Mouse (Mus musculus): ENCODE results near the gene Nusap1. TPM values are rescaled to one million over a fixed set of nuclear protein-coding genes. Genes with fewer than 3 reads are reported as not detected.

The Nusap1 gene
- 70.1 and 73.8 TPM in 2 replicates for polyA plus RNA-seq (2015; fragmentation: Nextera tagmentation; extraction: Ambion mirVana)

DNA sequence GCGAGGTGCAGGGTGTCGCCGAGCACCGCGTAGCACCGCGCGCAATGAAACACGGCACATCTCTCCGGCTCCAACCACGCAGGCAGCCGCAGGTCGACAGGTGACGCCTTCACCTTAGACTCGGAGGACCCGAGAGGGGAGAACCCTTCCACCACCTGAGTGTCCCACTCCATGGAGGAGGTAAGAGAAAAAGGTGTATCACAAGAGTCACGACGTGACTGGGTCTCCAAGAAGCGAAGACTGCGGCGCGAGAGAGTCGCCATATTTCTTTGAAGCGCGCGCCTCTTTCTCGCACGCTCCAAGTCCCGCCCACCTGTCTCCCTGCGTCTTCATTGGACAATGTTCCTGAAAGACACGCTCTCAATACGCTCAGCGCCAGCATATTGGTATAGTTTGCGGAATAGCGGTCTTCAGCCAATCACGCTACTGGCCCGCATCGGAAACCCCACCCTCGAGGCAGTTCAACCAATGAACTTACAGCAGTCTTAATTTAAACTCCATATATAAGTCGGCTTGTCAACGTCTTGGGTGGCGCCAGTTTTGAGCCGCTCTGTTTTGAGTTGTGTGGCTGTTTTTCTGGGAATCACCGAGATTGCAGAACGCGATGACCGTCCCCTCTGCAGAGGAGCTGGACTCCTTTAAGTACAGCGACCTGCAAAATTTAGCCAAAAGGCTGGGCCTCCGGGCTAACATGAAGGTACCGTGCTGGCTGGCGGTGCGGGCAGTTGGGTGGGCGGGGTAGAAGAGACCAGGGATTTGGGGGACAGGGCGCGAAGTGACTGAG is at the start of gene Nusap1, which contains the start of gene Oip5:
TSS of gene Nusap1 (plus strand) at position 100 of the 784 bp plus-strand sequence.
TSS of gene Oip5 (minus strand) at position 271 of the 784 bp plus-strand sequence.
- peak within 1 kb of the TSS; percentile 79 for H3K4me3 ChIP-seq
- peak within 1 kb of the TSS; percentile 75 for H3K9ac ChIP-seq
- peaks cover 3% of the 10 kb centered on the region for H3K36me3 ChIP-seq
- peak within 1 kb of the TSS; percentile 85 for H3K4me2 ChIP-seq (replicated peaks)
- ATAC-seq (ENCODE audit: low FRiP score, low read depth), result peak; percentile 100
- H3K4me1 ChIP-seq, result peaks cover 26% of the 10 kb centered on the region
- no peaks in the 10 kb centered on the region for H3K9me3 ChIP-seq
- WGBS, result under 1% methylated on average over 55 of the region's 55 CpGs
- H3K27ac ChIP-seq, result peak within 1 kb of the TSS; percentile 28; the same call in 1 of the 2 replicates
- H3K27me3 ChIP-seq, result no peaks in the 10 kb centered on the region

DNA sequence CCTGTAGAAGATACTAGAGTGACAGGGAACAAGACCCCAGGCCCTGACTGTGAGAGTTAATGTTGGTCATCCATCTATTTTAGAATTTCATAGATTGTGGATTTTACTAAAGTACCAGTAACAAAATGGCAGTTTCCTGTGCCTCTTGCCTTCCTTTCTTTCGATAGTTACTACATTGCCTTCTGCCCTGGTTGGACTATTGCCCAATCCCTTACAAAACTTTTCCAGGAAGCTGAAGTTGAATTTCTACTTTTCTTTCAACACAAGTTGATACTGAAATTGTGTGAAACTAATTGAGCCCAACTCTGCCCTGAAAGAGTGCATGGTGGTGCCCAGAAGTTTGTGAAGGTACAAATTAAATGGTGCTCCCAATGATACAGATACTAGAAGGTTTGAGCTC is 45.6 kb upstream of the Nusap1 start:
- no peak overlapping the region for H3K4me2 ChIP-seq (replicated peaks)
- peaks cover 23% of the 10 kb centered on the region for H3K36me3 ChIP-seq
- no peak overlapping the region for H3K9ac ChIP-seq
- no peak overlapping the region for H3K4me3 ChIP-seq
- no peaks in the 10 kb centered on the region for H3K4me1 ChIP-seq
- no peak overlapping the region for H3K27ac ChIP-seq
- no peak for ATAC-seq (ENCODE audit: low FRiP score, low read depth)
- no peaks in the 10 kb centered on the region for H3K9me3 ChIP-seq
- WGBS, result 93% methylated on average over 1 of the region's 1 CpGs
- H3K27me3 ChIP-seq, result no peaks in the 10 kb centered on the region

DNA sequence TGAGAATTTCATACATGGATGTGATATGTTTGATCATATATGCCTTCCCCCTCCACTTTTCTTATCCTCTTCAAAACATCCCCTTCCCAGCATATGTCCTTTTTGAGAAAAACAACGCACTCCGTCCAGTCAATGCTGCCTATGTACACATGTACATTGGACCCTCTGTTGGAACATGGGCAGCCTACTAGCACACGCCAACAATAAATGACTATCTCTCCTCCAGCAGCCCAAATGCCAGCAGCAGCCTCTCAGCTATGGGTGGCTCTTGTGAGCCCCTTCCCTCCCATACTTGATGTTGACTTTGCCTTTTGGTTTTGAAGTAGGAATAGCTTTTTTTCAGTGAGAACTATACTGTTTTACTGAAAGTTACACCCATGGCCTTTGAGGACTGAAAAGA is 36.5 kb upstream of the Nusap1 start:
- no peak for ATAC-seq (ENCODE audit: low FRiP score, low read depth)
- 91% methylated on average over 3 of the region's 3 CpGs for WGBS
- H3K27ac ChIP-seq, result no peak overlapping the region

DNA sequence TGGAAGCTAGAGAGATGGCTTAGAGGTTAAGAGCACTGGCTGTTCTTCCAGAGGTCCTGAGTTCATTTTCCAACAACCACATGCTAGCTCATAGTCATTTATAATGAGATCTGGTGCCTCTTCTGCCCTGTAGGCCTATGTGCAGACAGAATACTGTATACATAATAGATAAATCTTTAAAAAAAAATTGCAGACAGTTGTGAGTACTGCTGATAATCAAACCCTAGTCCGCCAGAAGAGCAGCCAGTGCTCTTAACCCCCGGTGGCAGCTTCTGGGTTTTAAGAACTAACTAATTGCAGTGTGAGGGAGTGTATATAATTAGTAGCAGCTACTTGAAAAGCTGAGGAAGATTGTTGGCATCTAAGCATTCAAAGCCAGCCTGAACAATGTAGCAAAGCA is 34.7 kb upstream of the Nusap1 start:
- Histone ChIP-seq H3K4me1 (no peaks in the 10 kb centered on the region), H3K27ac (no peak overlapping the region), H3K4me3 (no peak overlapping the region), H3K4me2 (replicated peaks) (no peak overlapping the region), H3K9ac (no peak overlapping the region), H3K27me3 (no peaks in the 10 kb centered on the region), H3K36me3 (peaks cover 24% of the 10 kb centered on the region), H3K9me3 (no peaks in the 10 kb centered on the region)
- ATAC-seq (ENCODE audit: low FRiP score, low read depth), result no peak
- 33% methylated on average over 2 of the region's 2 CpGs for WGBS

More for the DNA sequence above, 36.5 kb upstream of the Nusap1 start:
- no peak overlapping the region for H3K4me3 ChIP-seq
- H3K4me1 ChIP-seq, result no peaks in the 10 kb centered on the region
- peaks cover 20% of the 10 kb centered on the region for H3K36me3 ChIP-seq
- no peaks in the 10 kb centered on the region for H3K9me3 ChIP-seq
- no peak overlapping the region for H3K9ac ChIP-seq
- no peak overlapping the region for H3K4me2 ChIP-seq (replicated peaks)
- H3K27me3 ChIP-seq, result no peaks in the 10 kb centered on the region

DNA sequence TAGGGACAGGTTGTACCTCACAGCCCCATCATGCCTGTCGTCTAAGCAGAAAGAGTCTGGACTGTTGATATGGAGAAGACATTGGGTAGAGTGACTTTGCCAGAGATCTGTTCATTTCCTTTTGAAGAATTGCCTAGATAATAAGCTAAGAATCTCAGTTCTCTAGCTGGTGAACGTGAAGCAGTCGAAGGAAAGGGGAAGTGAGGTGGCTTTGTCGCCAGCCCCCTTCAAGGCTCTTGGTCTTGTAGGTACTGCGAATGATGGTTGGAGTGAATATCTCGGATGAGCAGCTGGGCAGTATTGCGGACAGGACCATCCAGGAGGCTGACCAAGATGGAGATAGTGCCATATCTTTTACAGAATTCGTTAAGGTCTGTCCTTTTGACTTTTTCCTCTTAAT is 33.8 kb upstream of the Nusap1 start:
- H3K4me3 ChIP-seq, result no peak overlapping the region
- 73% methylated on average over 8 of the region's 8 CpGs for WGBS

DNA sequence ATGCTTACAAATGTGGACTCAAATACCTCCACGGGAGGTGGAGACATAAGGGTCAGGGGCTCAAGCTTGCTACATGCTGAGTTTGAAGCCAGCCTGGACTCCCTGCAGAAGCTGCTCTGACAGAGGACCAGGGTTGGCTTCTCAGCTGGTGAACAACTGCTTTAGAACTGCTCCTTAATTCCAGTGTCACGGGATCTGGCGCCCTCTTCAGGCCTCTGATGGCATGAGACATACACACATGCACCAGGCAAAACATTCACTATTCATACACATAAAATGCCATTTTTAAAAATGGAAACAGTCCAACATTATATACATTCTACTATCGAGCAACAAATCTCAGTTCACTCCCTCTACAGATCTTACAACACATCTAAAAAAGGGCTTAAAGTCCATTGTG is 30.7 kb upstream of the Nusap1 start:
- Histone ChIP-seq H3K4me1 (no peaks in the 10 kb centered on the region), H3K4me3 (no peak overlapping the region), H3K9ac (no peak overlapping the region), H3K27me3 (no peaks in the 10 kb centered on the region), H3K36me3 (peaks cover 22% of the 10 kb centered on the region), H3K27ac (no peak overlapping the region), H3K4me2 (replicated peaks) (no peak overlapping the region), H3K9me3 (no peaks in the 10 kb centered on the region)
- ATAC-seq (ENCODE audit: low FRiP score, low read depth), result no peak
- WGBS, result 18% methylated on average over 4 of the region's 4 CpGs

More for the DNA sequence above, 33.8 kb upstream of the Nusap1 start:
- no peak for ATAC-seq (ENCODE audit: low FRiP score, low read depth)
- Histone ChIP-seq H3K4me2 (replicated peaks) (no peak overlapping the region), H3K36me3 (peaks cover 20% of the 10 kb centered on the region), H3K27ac (no peak overlapping the region), H3K4me1 (no peaks in the 10 kb centered on the region), H3K9ac (no peak overlapping the region), H3K27me3 (no peaks in the 10 kb centered on the region), H3K9me3 (no peaks in the 10 kb centered on the region)

DNA sequence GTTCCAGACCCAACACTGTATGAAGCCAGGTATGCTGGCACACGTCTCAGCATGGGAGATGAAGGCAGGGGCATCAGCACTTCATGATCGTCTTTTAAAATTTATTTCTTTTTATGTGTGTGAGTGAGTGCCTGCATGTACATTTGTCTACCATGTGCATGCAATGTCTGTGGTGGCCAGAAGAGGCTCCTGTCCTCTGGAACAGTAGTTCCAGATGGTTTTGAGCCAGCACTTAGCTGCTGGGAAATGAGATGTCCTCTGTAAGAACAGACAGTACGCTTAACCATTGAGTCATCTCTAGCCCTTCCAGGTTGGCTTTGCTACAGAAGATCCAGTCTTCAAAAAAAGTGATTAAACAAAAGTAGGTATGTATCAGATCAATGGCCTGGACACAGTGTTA is 26.9 kb upstream of the Nusap1 start:
- Histone ChIP-seq H3K27me3 (no peaks in the 10 kb centered on the region), H3K27ac (no peak overlapping the region), H3K4me3 (no peak overlapping the region), H3K36me3 (peaks cover 16% of the 10 kb centered on the region), H3K4me2 (replicated peaks) (no peak overlapping the region), H3K9ac (no peak overlapping the region), H3K4me1 (peaks cover 14% of the 10 kb centered on the region), H3K9me3 (no peaks in the 10 kb centered on the region)
- ATAC-seq (ENCODE audit: low FRiP score, low read depth), result no peak
- WGBS, result 90% methylated on average over 3 of the region's 3 CpGs

DNA sequence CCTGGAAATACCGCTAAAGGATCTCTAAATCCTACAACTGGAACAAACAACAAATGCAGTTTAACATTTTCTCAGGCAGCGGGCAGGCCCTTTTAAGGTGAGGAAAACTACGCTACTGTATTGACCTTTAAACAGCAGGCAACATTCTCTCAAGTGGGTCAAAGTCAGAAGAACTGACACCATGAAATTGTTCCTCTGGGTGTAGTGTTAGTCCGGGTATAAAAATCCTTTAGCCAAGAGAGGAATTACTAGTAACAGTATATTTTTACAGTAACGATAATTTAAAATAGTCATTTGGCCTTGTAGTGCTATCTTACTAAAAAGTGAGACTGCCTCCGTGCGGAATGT is 24.4 kb upstream of the Nusap1 start:
- H3K4me1 ChIP-seq, result peaks cover 16% of the 10 kb centered on the region
- peak overlapping the region; percentile 76 for H3K27ac ChIP-seq
- no peaks in the 10 kb centered on the region for H3K9me3 ChIP-seq
- H3K36me3 ChIP-seq, result peaks cover 33% of the 10 kb centered on the region
- WGBS, result 9% methylated on average over 7 of the region's 7 CpGs
- peak; percentile 12 for ATAC-seq (ENCODE audit: low FRiP score, low read depth)
- H3K4me2 ChIP-seq (replicated peaks), result peak overlapping the region; percentile 76
- H3K9ac ChIP-seq, result peak overlapping the region; percentile 43; the same call in 1 of the 2 replicates
- no peaks in the 10 kb centered on the region for H3K27me3 ChIP-seq
- peak overlapping the region; percentile 98 for H3K4me3 ChIP-seq

DNA sequence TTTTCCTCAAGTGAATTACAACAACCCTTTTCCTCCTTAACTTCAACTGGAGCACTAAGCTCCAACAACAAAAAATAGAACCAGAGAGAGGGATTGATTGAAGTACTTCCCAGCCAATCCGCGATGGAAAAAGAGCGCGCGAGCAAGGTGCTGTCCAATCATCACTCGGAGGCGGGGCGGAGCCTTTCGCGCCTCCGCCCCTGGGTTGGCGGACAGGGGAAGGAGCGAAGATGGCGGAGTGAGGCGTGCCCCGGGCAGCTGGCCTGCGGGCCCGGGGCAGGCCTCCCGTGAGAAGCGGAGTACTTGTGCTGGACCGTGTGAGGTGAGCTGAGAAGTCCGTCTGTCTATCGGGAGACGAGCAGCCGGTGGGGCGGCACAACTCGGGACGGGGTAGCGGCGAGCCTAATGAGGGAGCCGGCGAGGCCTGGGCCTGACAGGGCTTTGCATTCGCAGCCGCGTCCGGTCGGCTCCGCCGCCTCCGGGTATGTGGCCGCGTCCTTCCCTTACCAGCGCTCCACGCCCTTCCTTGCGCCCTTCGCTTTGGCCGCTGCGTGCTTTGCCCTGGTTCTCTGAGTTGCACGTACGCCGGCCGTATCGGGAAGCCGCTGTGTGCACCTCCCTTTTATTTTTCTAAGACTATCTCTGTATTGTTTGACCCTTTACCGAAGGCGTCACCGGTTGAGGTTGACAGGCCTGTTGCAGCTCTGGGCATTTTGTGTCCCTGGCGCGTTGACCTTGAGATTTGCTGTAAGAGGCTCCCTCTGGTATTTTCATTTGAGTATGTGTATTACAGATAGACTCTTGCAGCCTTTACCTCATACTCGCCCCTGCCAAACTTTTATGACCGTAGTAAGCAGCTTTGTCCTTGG is 23.8 kb upstream of the Nusap1 start:
- ATAC-seq (ENCODE audit: low FRiP score, low read depth), result peak; percentile 97
- WGBS, result under 1% methylated on average over 61 of the region's 61 CpGs
- Histone ChIP-seq H3K27me3 (no peaks in the 10 kb centered on the region), H3K9ac (peak overlapping the region; percentile 97), H3K9me3 (no peaks in the 10 kb centered on the region), H3K36me3 (peaks cover 39% of the 10 kb centered on the region), H3K4me1 (peaks cover 16% of the 10 kb centered on the region), H3K4me2 (replicated peaks) (peak overlapping the region; percentile 76), H3K27ac (peak overlapping the region; percentile 89), H3K4me3 (peak overlapping the region; percentile 98)

DNA sequence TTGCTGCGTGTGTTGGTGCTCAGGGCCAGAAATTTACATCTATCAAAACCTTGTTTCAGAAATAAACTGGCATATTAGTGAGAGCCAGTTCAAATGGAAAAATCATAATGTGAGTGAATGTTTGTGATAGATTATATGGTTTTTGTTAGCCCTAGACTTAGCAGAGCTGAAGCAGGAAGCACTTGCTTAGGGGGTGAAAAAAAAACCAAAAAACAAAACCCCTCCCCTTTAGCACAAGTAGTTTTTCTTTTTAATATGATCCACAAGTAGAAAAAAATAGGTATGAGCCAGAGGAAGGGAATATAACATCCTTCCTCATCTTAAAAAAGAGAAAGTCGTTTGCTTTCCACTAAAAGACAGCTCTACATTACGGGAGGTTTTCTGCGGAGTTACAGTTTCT is 22.8 kb upstream of the Nusap1 start:
- Histone ChIP-seq H3K9me3 (no peaks in the 10 kb centered on the region), H3K9ac (peak overlapping the region; percentile 97), H3K36me3 (peaks cover 46% of the 10 kb centered on the region), H3K4me1 (peaks cover 16% of the 10 kb centered on the region), H3K4me3 (peak overlapping the region; percentile 98), H3K4me2 (replicated peaks) (peak overlapping the region; percentile 76), H3K27me3 (no peaks in the 10 kb centered on the region), H3K27ac (no peak overlapping the region)
- no peak for ATAC-seq (ENCODE audit: low FRiP score, low read depth)
- 37% methylated on average over 4 of the region's 4 CpGs for WGBS

DNA sequence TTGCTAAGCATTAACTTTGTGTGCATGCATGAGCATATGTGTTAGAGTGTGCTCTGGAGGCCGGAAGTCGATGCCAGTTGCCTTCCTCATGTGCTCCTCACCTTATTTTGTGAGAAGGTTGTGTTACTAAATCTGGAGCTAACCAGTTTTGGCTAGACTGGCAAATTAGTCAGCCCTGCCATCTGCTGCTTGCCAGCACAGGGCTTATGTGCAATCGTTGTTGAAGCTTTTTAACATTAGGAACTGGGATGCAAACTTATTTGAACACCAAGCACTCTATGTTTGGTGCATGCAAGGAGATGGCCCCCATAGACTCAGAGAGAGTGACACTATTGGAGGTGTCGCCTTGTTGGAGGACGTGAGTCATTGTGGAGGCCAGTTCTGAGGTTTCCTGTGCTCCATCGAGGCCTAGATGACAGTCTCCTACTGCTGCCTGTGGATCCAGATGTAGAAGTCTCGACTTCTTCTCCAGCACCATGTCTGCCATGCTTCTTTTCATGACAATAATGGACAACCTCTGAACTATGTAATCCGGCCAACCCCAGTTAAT is 21.2 kb upstream of the Nusap1 start:
- Histone ChIP-seq H3K9ac (no peak overlapping the region), H3K36me3 (peaks cover 48% of the 10 kb centered on the region), H3K27ac (no peak overlapping the region), H3K4me1 (peaks cover 16% of the 10 kb centered on the region), H3K4me2 (replicated peaks) (no peak overlapping the region), H3K27me3 (no peaks in the 10 kb centered on the region), H3K9me3 (no peaks in the 10 kb centered on the region), H3K4me3 (no peak overlapping the region)
- ATAC-seq (ENCODE audit: low FRiP score, low read depth), result no peak
- WGBS, result 88% methylated on average over 8 of the region's 8 CpGs

DNA sequence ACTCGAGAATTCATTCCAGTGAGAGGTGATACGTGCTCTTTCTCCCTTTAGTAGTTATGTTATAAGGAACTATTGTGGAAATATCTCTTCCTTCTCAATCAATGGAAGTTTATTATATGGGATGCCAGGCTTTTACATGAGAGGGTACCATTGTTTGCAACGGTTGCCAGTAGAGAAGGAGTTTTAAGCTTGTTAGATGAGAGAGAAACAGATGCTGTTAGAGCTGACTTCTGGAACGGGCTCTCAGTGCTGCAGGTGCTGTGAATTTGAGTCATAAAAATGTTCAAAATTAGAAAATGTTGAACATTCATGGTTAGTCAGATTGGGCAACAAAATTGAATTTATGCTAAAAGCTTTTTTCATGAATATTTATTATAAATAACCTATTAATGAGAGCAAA is 17.1 kb upstream of the Nusap1 start:
- Histone ChIP-seq H3K4me3 (no peak overlapping the region), H3K9ac (no peak overlapping the region), H3K27me3 (no peaks in the 10 kb centered on the region), H3K4me1 (peaks cover 4% of the 10 kb centered on the region; the same call in 1 of the 2 replicates), H3K36me3 (peaks cover 77% of the 10 kb centered on the region), H3K27ac (no peak overlapping the region), H3K4me2 (replicated peaks) (no peak overlapping the region), H3K9me3 (no peaks in the 10 kb centered on the region)
- no peak for ATAC-seq (ENCODE audit: low FRiP score, low read depth)
- WGBS, result 82% methylated on average over 4 of the region's 4 CpGs

Data from limb, embryonic 13.5 days (tissue).